Mouse (Mus musculus): ENCODE data around the gene Rbp4. TPM values are rescaled to one million over a fixed set of nuclear protein-coding genes. Genes with fewer than 3 reads are reported as not detected.
A peak's percentile ranks its signal among the peaks of the same experiment; 100 is the strongest.

Gene Rbp4
- polyA plus RNA-seq, 1 experiment from 2014 or later, result 1.1 TPM

DNA sequence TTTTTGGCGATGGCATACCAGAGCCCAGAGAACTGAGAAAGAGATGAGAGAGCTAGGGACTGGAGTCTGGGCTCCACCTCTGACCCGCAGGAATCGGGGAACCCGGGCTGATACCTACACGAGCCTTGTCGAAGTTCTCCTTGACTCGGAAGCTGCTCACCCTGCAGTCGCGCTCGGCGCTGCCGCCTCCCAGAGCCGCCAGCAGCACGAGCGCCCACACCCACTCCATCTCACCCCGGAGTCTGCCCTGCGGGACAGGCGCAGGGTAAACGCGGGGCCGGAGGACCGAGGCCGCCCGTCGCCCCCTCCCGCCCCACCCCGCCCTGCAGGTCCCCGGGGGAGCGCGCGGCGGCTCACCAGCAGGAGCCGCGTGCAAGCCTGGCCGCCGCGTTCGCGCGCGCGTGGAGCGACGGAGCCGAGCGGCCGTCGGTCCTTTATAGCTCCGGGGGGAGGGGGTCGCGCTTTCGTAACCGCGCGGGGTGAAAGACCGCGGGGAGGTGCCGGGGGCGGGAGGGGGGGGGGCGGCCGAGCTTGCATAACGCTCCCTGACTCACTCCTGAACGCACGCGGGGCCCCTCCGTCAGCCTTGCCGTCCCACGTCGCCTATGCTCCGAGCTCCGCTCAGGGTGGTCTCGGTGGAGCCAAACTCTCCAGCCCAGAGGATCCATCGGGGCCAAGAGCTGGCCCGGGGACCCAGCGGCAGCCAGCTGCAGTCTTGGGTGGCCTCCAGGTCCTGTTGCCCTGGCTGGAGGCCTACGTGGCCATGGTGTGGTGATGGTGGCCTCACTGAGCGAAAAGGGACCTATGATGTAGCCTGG is 471 bp downstream of the Rbp4 start:
- peak overlapping the region; percentile 96 for H3K4me2 ChIP-seq (ENCODE audit: low read depth, low read length, severe bottlenecking)
- no peak overlapping the region for H3K27ac ChIP-seq (ENCODE audit: low read depth, low read length)
- WGBS, result 1% methylated on average over 53 of the region's 77 CpGs
- peak; percentile 58; the same call in 1 of the 2 replicates for ATAC-seq (replicated peaks; ENCODE audit: low FRiP score)
- H3K27me3 ChIP-seq (ENCODE audit: control insufficient read depth, insufficient read depth, low read length), result peaks cover 23% of the 10 kb centered on the region
- H3K9ac ChIP-seq (ENCODE audit: low read length), result peak overlapping the region; percentile 60
- H3K36me3 ChIP-seq (ENCODE audit: control insufficient read depth, insufficient read depth, low read length), result no peaks in the 10 kb centered on the region
- H3K9me3 ChIP-seq (ENCODE audit: control insufficient read depth, low read length), result no peaks in the 10 kb centered on the region
- no peaks in the 10 kb centered on the region for H3K4me1 ChIP-seq (replicated peaks; ENCODE audit: control insufficient read depth, insufficient read depth, low read length)
- peak overlapping the region; percentile 59 for H3K4me3 ChIP-seq (ENCODE audit: low read depth, low read length)
- peak; percentile 73 for DNase-seq (ENCODE audit: low spot score)

DNA sequence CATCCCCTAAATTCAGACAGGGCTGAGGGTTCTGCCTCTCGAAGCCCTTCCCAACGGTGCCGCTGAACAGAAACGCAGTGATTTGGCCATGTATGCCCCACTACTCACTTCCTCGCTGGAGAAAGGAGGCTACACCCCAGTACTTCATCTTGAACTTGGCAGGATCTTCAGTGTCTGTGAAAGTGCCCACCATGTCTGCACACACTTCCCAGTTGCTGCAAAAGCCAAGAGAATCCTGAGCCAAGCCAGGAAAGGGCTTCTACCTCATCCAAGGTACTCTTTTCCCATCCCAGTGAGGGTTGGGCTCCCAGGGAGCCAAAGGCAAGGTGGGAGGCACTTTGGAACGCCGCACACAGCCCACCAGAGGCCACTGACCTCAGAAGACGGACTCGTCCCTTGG is 1.2 kb downstream of the Rbp4 start:
- 31% methylated on average over 9 of the region's 9 CpGs for WGBS
- Histone ChIP-seq H3K9ac (ENCODE audit: low read length) (no peak overlapping the region), H3K4me3 (ENCODE audit: low read depth, low read length) (peak overlapping the region; percentile 59), H3K27ac (ENCODE audit: low read depth, low read length) (no peak overlapping the region), H3K4me2 (ENCODE audit: low read depth, low read length, severe bottlenecking) (peak overlapping the region; percentile 96), H3K9me3 (ENCODE audit: control insufficient read depth, low read length) (no peaks in the 10 kb centered on the region), H3K36me3 (ENCODE audit: control insufficient read depth, insufficient read depth, low read length) (no peaks in the 10 kb centered on the region), H3K4me1 (replicated peaks; ENCODE audit: control insufficient read depth, insufficient read depth, low read length) (no peaks in the 10 kb centered on the region), H3K27me3 (ENCODE audit: control insufficient read depth, insufficient read depth, low read length) (peaks cover 23% of the 10 kb centered on the region)
- ATAC-seq (replicated peaks; ENCODE audit: low FRiP score) (no peak), DNase-seq (ENCODE audit: low spot score) (no peak)

DNA sequence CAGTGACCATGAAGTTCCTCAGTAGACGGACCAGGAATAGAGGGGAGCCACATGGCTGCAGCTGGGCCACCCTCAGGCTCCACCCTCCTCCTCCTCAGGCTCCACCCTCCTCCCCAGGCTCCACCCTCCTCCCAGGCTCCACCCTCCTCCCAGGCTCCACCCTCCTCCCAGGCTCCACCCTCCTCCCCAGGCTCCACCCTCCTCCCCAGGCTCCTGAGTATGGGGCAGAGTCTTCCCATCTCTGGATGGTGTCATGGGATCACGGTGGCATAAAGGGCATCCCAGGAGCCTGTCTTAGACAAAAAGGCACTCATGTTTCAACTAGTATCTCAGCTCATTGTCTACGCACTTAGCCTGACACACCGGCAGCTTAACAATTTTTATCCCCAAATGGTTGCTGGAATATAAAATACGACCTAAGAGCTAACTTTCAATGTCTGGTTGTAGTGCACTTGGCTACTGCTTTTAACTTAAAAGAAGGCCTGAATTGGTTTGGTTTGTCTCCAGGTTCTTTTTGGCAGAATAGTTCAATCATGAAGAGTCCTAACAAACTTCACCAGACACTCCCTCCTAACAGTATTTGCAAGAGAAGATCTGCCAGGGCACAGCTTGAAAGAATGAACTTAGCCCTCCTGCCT is 4.8 kb downstream of the Rbp4 start:
- Histone ChIP-seq H3K9me3 (ENCODE audit: control insufficient read depth, low read length) (no peaks in the 10 kb centered on the region), H3K36me3 (ENCODE audit: control insufficient read depth, insufficient read depth, low read length) (no peaks in the 10 kb centered on the region), H3K27ac (ENCODE audit: low read depth, low read length) (no peak overlapping the region), H3K4me3 (ENCODE audit: low read depth, low read length) (no peak overlapping the region), H3K4me1 (replicated peaks; ENCODE audit: control insufficient read depth, insufficient read depth, low read length) (no peaks in the 10 kb centered on the region), H3K27me3 (ENCODE audit: control insufficient read depth, insufficient read depth, low read length) (peaks cover 23% of the 10 kb centered on the region), H3K9ac (ENCODE audit: low read length) (no peak overlapping the region), H3K4me2 (ENCODE audit: low read depth, low read length, severe bottlenecking) (no peak overlapping the region)
- WGBS, result 89% methylated on average over 5 of the region's 5 CpGs
- DNase-seq (ENCODE audit: low spot score) (no peak), ATAC-seq (replicated peaks; ENCODE audit: low FRiP score) (no peak)

DNA sequence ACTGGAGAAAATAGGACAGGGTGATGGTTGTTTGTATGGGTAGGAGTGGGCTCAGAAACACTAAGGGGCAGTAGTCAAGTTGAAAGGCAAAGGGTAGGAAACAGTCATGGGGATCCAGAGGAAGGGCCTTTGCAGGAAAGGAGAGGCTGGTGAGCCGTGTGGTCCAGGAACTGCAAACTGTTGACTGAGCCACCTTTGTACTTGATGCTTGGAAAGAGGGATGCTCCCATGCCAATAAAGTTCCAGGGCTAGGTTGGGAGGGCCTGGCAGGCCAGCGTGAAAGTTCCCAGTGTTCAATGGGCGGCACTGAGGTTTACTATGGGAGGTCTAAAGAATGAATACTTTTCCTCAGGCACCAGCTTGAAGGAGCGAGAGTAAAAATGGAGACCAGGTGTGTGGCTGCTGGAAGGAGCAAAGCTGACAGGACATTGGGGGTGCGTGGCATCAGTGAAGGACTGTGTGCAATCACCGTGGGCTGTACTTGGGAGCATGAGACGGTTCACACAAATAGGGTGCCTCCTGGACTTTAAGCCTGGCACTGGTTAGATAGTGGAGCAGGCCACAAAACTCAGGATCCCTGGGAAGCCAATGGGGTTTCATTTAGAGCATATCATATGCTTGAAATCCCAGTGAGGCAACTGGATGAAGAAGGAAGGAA is 10.1 kb downstream of the Rbp4 start:
- H3K9ac ChIP-seq (ENCODE audit: low read length), result no peak overlapping the region
- H3K36me3 ChIP-seq (ENCODE audit: control insufficient read depth, insufficient read depth, low read length), result no peaks in the 10 kb centered on the region
- WGBS, result 90% methylated on average over 7 of the region's 7 CpGs
- no peaks in the 10 kb centered on the region for H3K4me1 ChIP-seq (replicated peaks; ENCODE audit: control insufficient read depth, insufficient read depth, low read length)
- no peak overlapping the region for H3K4me2 ChIP-seq (ENCODE audit: low read depth, low read length, severe bottlenecking)
- no peak overlapping the region for H3K27ac ChIP-seq (ENCODE audit: low read depth, low read length)
- H3K27me3 ChIP-seq (ENCODE audit: control insufficient read depth, insufficient read depth, low read length), result no peaks in the 10 kb centered on the region
- no peak overlapping the region for H3K4me3 ChIP-seq (ENCODE audit: low read depth, low read length)
- no peaks in the 10 kb centered on the region for H3K9me3 ChIP-seq (ENCODE audit: control insufficient read depth, low read length)
- ATAC-seq (replicated peaks; ENCODE audit: low FRiP score), result no peak
- no peak for DNase-seq (ENCODE audit: low spot score)

DNA sequence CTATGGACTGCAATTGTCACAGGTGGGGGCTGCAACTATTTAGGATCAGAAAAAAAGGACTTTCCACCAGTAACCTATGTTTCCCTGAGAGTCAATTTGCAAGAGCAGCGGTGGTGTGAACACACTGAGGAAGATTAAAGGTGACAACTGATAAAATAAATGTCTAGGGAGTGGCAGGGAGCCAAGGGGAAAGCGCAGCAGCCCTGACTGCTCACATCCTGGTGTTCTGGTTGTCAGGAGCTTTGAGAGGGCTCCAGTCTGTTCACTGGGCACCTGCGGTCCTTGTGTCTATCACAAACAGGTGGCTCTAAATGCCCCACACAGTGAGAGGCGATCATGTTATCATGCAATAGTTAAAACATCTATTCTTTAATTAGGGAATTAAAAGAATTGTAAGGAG is 12.5 kb downstream of the Rbp4 start:
- no peaks in the 10 kb centered on the region for H3K9me3 ChIP-seq (ENCODE audit: control insufficient read depth, low read length)
- H3K4me3 ChIP-seq (ENCODE audit: low read depth, low read length), result no peak overlapping the region
- ATAC-seq (replicated peaks; ENCODE audit: low FRiP score) (no peak), DNase-seq (ENCODE audit: low spot score) (no peak)
- H3K4me2 ChIP-seq (ENCODE audit: low read depth, low read length, severe bottlenecking), result no peak overlapping the region
- H3K4me1 ChIP-seq (replicated peaks; ENCODE audit: control insufficient read depth, insufficient read depth, low read length), result no peaks in the 10 kb centered on the region
- H3K27me3 ChIP-seq (ENCODE audit: control insufficient read depth, insufficient read depth, low read length), result no peaks in the 10 kb centered on the region
- WGBS, result 60% methylated on average over 4 of the region's 4 CpGs
- no peak overlapping the region for H3K9ac ChIP-seq (ENCODE audit: low read length)
- H3K27ac ChIP-seq (ENCODE audit: low read depth, low read length), result no peak overlapping the region
- H3K36me3 ChIP-seq (ENCODE audit: control insufficient read depth, insufficient read depth, low read length), result no peaks in the 10 kb centered on the region

DNA sequence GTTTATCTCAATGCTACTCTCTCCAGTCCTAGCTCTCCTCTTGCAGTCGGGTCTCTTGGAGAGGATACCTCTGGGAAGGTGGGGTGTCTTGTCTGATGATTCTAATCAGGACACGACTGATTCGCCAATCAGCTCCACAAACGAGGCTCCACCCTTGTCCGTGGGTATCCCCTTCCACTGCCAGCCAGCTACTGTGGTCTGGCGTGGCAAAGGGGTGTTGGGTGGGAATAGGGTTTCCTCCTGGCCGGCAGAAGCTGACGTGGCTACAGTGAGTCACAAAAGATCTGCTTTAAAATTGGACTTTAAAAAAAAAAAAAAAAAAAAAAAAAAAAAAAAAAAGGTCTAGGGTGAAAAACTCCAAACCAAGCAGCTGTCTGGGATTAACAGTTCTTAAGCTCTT is 14.0 kb downstream of the Rbp4 start:
- 83% methylated on average over 8 of the region's 8 CpGs for WGBS

DNA sequence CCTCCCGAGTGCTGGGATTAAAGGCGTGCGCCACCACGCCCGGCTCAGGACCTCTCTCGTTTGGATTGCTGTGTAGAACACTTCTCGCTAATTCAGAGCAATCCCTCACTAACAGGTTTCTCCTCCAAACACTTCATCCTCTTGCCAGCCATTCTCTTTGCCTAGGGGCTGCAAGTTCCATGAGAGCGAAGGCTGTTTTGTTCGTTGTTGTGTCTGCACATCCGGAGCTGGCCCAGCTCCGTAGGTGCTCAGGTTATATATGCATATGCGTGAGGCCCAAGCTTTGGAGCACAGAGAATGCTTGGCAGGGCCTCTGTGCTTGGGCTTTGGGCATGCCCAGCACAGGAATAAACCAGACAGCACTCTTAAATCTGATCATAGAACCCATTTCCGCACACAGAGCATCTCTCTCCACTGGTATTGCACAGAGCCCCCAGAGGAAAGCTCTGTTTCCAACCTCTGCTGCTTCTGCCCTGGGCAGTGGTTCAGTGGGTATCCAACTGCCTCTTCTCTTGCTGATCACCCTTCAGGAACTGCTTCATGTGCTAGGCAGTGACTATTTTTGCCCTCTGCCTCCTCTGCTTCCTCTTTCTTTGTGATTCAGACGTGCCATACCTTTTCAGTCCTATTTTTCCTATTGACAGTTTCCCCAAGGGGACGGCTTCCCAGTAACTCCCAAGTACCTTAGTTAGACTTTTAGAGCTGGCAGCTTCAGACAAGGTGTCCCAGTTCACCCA is 15.4 kb downstream of the Rbp4 start:
- H3K9me3 ChIP-seq (ENCODE audit: control insufficient read depth, low read length), result no peaks in the 10 kb centered on the region
- H3K36me3 ChIP-seq (ENCODE audit: control insufficient read depth, insufficient read depth, low read length), result no peaks in the 10 kb centered on the region
- H3K9ac ChIP-seq (ENCODE audit: low read length), result no peak overlapping the region
- ATAC-seq (replicated peaks; ENCODE audit: low FRiP score) (no peak), DNase-seq (ENCODE audit: low spot score) (no peak)
- H3K4me1 ChIP-seq (replicated peaks; ENCODE audit: control insufficient read depth, insufficient read depth, low read length), result no peaks in the 10 kb centered on the region
- H3K27ac ChIP-seq (ENCODE audit: low read depth, low read length), result no peak overlapping the region
- no peaks in the 10 kb centered on the region for H3K27me3 ChIP-seq (ENCODE audit: control insufficient read depth, insufficient read depth, low read length)
- no peak overlapping the region for H3K4me2 ChIP-seq (ENCODE audit: low read depth, low read length, severe bottlenecking)
- 92% methylated on average over 15 of the region's 15 CpGs for WGBS
- H3K4me3 ChIP-seq (ENCODE audit: low read depth, low read length), result no peak overlapping the region

More for the DNA sequence above, 14.0 kb downstream of the Rbp4 start:
- Histone ChIP-seq H3K4me3 (ENCODE audit: low read depth, low read length) (no peak overlapping the region), H3K9me3 (ENCODE audit: control insufficient read depth, low read length) (no peaks in the 10 kb centered on the region), H3K27me3 (ENCODE audit: control insufficient read depth, insufficient read depth, low read length) (no peaks in the 10 kb centered on the region), H3K9ac (ENCODE audit: low read length) (no peak overlapping the region), H3K27ac (ENCODE audit: low read depth, low read length) (no peak overlapping the region), H3K4me1 (replicated peaks; ENCODE audit: control insufficient read depth, insufficient read depth, low read length) (no peaks in the 10 kb centered on the region), H3K4me2 (ENCODE audit: low read depth, low read length, severe bottlenecking) (no peak overlapping the region), H3K36me3 (ENCODE audit: control insufficient read depth, insufficient read depth, low read length) (no peaks in the 10 kb centered on the region)
- ATAC-seq (replicated peaks; ENCODE audit: low FRiP score), result no peak
- DNase-seq (ENCODE audit: low spot score), result no peak

DNA sequence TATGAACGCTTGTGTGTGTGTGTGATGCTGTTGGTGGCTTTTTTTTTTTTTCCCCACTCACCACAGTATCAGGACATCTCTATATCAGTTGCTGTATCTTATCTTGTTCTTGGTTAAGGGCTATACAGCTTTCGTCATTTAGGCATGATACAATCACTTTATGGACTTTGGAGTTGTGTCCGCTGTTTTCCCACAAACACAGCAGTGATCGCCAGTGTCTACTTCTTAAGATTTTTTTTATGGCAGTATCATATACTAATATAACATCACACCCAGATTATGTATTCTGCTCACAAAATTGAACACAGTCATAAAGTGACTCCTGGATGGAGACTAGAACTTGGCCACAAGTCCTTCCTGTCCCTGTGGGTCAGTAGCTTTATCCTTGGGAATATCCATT is 17.2 kb downstream of the Rbp4 start:
- Histone ChIP-seq H3K9ac (ENCODE audit: low read length) (no peak overlapping the region), H3K9me3 (ENCODE audit: control insufficient read depth, low read length) (no peaks in the 10 kb centered on the region), H3K36me3 (ENCODE audit: control insufficient read depth, insufficient read depth, low read length) (no peaks in the 10 kb centered on the region), H3K4me1 (replicated peaks; ENCODE audit: control insufficient read depth, insufficient read depth, low read length) (no peaks in the 10 kb centered on the region), H3K27me3 (ENCODE audit: control insufficient read depth, insufficient read depth, low read length) (no peaks in the 10 kb centered on the region), H3K4me2 (ENCODE audit: low read depth, low read length, severe bottlenecking) (no peak overlapping the region), H3K4me3 (ENCODE audit: low read depth, low read length) (no peak overlapping the region), H3K27ac (ENCODE audit: low read depth, low read length) (no peak overlapping the region)
- DNase-seq (ENCODE audit: low spot score) (no peak), ATAC-seq (replicated peaks; ENCODE audit: low FRiP score) (no peak)
- WGBS, result 96% methylated on average over 4 of the region's 4 CpGs

All from forebrain, embryonic 11.5 days (tissue).